Mouse (Mus musculus): ENCODE results near the gene Gper1.

DNA sequence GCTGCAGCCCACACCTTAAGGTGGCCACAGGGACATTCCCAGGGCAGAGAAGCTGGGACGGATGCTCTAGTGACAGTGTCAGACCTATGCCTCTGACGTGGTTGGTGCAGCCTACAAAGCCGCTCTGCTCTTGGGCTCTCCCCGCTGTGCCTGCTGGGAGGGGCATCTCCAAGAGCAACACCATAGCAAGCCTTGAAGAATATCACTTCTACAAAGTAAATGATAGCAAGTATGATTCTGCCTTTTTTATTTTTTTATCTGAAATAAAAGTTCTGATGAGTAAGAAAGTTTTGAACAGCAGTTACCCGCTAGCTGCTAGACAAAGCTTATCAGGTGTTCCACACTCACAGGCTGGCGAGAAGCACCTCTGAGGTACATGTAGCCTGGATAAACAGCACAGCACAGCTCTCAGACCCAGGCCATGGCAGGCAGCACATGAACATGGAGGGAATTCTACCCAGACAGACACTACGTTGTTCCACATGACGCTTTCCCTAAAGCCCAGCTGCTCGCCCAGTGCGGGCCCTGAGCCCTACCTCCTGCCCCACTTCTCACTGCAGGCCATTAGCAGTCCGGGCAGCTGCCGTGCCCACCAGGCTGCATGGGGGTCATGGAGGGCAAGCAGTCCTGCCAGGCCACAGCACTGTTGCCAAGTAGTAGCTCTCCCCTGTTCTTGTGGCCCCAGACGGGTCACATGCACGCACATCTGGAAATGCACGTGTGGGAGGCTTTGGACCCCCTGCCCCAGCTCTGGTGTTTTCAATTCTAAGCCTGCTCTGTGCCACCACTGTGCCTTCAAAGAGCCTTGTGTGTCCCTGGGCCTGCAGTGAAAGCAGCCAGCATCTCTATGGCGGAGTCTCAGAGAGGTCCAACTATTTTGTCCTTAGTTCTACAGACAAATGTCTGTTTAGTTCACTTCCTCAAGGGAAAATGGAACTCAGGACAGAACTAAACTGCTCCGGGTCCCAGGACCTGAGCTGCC, 34.0 kb upstream of the Gper1 start:
- TF ChIP-seq POLR2A (IDR thresholded peaks at IDR 0.05; ENCODE audit: control insufficient read depth, low read depth, low read length) (no peak), CTCF (IDR thresholded peaks at IDR 0.05; ENCODE audit: control insufficient read depth, insufficient read depth, insufficient replicate concordance, low read depth, low read length) (no peak)
